Comparison of ENCODE assay signal across 27 mouse cellular contexts in the genomic region with DNA sequence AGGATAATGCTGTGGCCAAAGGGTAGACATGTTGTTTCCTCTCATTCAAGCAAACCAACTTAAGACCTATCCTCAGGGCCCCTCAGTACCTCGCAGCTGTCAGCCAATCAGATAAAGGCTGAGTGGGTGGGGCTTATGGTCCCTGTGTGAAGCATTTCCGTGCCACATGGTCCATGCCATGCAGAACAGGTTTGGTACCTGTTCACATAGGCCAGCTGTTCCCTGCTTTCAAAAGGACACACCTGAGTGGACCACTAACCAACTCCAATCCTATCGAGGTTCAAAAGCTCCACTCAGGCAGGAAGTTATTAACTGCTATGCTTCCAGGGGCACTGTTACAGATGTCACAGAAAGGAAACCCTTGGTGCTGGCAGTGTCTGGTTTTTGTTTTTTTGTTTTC. TPM values are rescaled to one million over a fixed set of nuclear protein-coding genes. Genes with fewer than 3 reads are reported as not detected.
DNase-seq lines count a peak whose midpoint lies in the region; ATAC-seq and TF ChIP-seq lines count a peak whose summit lies in the region.
"Had no signal": no experiment of that assay in that cellular context is flagged by ENCODE, and none has a peak within 500 bp of the region (broad histone marks: within the 10 kb centered on the region; RNA-seq: fewer than 3 reads in every experiment).

No protein-coding gene starts in this region.

- TF ChIP-seq EP300 in lung, postnatal 0 days (IDR thresholded peaks at IDR 0.05), result no peak

- H3K27ac ChIP-seq in heart, embryonic 10.5 days, result no peak overlapping the region
- H3K27ac ChIP-seq in lung, postnatal 0 days (ENCODE audit: low read length), result no peak overlapping the region
- H3K27ac ChIP-seq in small intestine, adult 2 months (ENCODE audit: insufficient read depth, low read depth, low read length), result peak overlapping the region; percentile 59
- H3K27ac ChIP-seq: embryonic facial prominence, embryonic 10.5 days; embryonic facial prominence, embryonic 15.5 days; forebrain, embryonic 12.5 days; heart, embryonic 13.5 days; limb, embryonic 15.5 days; liver, embryonic 14.5 days had no signal

- intact Hi-C loops in heart, postnatal 25 days (cut with DNase I), result no loop called here

- H3K4me1 ChIP-seq in heart, embryonic 10.5 days, result no peaks in the 10 kb centered on the region
- H3K4me1 ChIP-seq in lung, postnatal 0 days (ENCODE audit: insufficient read depth, low read depth, low read length), result no peaks in the 10 kb centered on the region
- H3K4me1 ChIP-seq in small intestine, adult 2 months (ENCODE audit: control insufficient read depth, insufficient read depth, insufficient read length, low read length), result peaks cover 2% of the 10 kb centered on the region; the same call in 1 of the 2 replicates
- H3K4me1 ChIP-seq: embryonic facial prominence, embryonic 10.5 days; embryonic facial prominence, embryonic 15.5 days; forebrain, embryonic 12.5 days; heart, embryonic 13.5 days; limb, embryonic 15.5 days had no signal

- WGBS in heart, embryonic 10.5 days, result 66% methylated on average over 3 of the region's 3 CpGs
- 45% methylated on average over 3 of the region's 3 CpGs for WGBS in lung, postnatal 0 days
- 23% methylated on average over 3 of the region's 3 CpGs for WGBS in small intestine, adult 2 months

- no peak overlapping the region for H3K9ac ChIP-seq in lung, postnatal 0 days (replicated peaks; ENCODE audit: low read depth)
- H3K9ac ChIP-seq: embryonic facial prominence, embryonic 15.5 days; forebrain, embryonic 12.5 days; heart, embryonic 13.5 days; limb, embryonic 15.5 days; liver, embryonic 14.5 days; lung, embryonic 14.5 days had no signal

- no peaks in the 10 kb centered on the region for H3K27me3 ChIP-seq in heart, embryonic 10.5 days (ENCODE audit: insufficient read depth, poor library complexity, severe bottlenecking)
- H3K27me3 ChIP-seq in lung, postnatal 0 days (replicated peaks; ENCODE audit: insufficient read depth, low read length), result no peaks in the 10 kb centered on the region
- no peaks in the 10 kb centered on the region for H3K27me3 ChIP-seq in small intestine, adult 2 months (ENCODE audit: control insufficient read depth, insufficient read depth, low read length)
- H3K27me3 ChIP-seq: embryonic facial prominence, embryonic 15.5 days; forebrain, embryonic 12.5 days; heart, embryonic 13.5 days; limb, embryonic 15.5 days had no signal

- no peak overlapping the region for H3K4me3 ChIP-seq in heart, embryonic 10.5 days
- no peak overlapping the region for H3K4me3 ChIP-seq in lung, postnatal 0 days (ENCODE audit: low read depth, low read length)
- H3K4me3 ChIP-seq in small intestine, adult 2 months (ENCODE audit: low read depth, low read length), result no peak overlapping the region
- H3K4me3 ChIP-seq: embryonic facial prominence, embryonic 10.5 days; embryonic facial prominence, embryonic 15.5 days; forebrain, embryonic 12.5 days; heart, embryonic 13.5 days; limb, embryonic 15.5 days had no signal

- DNase-seq in heart, embryonic 10.5 days (ENCODE audit: low spot score), result peak; percentile 30
- DNase-seq in heart, postnatal 25 days (ENCODE audit: low spot score), result no peak
- DNase-seq in lung, postnatal 0 days (ENCODE audit: low spot score), result no peak
- no peak for DNase-seq in lung, postnatal 10 days
- DNase-seq in layer of hippocampus, adult 18-20 months (ENCODE audit: low spot score in 2 of 2), result no peak
- no peak for DNase-seq in heart, adult 18-20 months
- DNase-seq: adrenal gland, postnatal 10 days; cerebellum, adult 8-10 months; cerebellum, postnatal 25 days; gastrocnemius, postnatal 14 days; heart, postnatal 14 days; left cerebral cortex, postnatal 4 days; lung, embryonic 14.5 days; right cerebral cortex, postnatal 25 days; thymus, adult 2 months; thymus, postnatal 4 days had no signal

- no peak for TF ChIP-seq CTCF in lung, postnatal 0 days (IDR thresholded peaks at IDR 0.05)
- TF ChIP-seq CTCF in small intestine, adult 2 months (IDR thresholded peaks at IDR 0.05; ENCODE audit: extremely low read depth, insufficient read length, insufficient replicate concordance, low read depth, low read length), result no peak

- H3K9me3 ChIP-seq in heart, embryonic 10.5 days, result no peaks in the 10 kb centered on the region
- H3K9me3 ChIP-seq in lung, postnatal 0 days (ENCODE audit: low read length), result no peaks in the 10 kb centered on the region
- H3K9me3 ChIP-seq: embryonic facial prominence, embryonic 10.5 days; embryonic facial prominence, embryonic 15.5 days; forebrain, embryonic 12.5 days; G1E; heart, embryonic 13.5 days; limb, embryonic 15.5 days had no signal

- H3K4me2 ChIP-seq in lung, postnatal 0 days (replicated peaks; ENCODE audit: low read depth, low read length), result no peak overlapping the region
- H3K4me2 ChIP-seq: embryonic facial prominence, embryonic 15.5 days; forebrain, embryonic 12.5 days; heart, embryonic 13.5 days; limb, embryonic 15.5 days; lung, embryonic 14.5 days; midbrain, embryonic 11.5 days had no signal

- ATAC-seq in lung, postnatal 0 days, result 0 out of 2 replicates have a peak, but pooled peaks have one; percentile 21
- ATAC-seq: hindbrain, embryonic 16.5 days; midbrain, embryonic 16.5 days had no signal

- no peaks in the 10 kb centered on the region for H3K36me3 ChIP-seq in heart, embryonic 10.5 days
- no peaks in the 10 kb centered on the region for H3K36me3 ChIP-seq in lung, postnatal 0 days (ENCODE audit: insufficient read depth, low read length)
- no peaks in the 10 kb centered on the region for H3K36me3 ChIP-seq in small intestine, adult 2 months (ENCODE audit: control insufficient read depth, insufficient read depth, low read length)
- H3K36me3 ChIP-seq: embryonic facial prominence, embryonic 10.5 days; embryonic facial prominence, embryonic 15.5 days; forebrain, embryonic 12.5 days; G1E; heart, embryonic 13.5 days; limb, embryonic 15.5 days had no signal

- TF ChIP-seq POLR2A in small intestine, adult 2 months (IDR thresholded peaks at IDR 0.05; ENCODE audit: low read depth, low read length), result no peak

RNA-seq across cellular contexts. Expression of gene Txndc5, which starts 25.6 kb away (rescaled TPM):
- polyA plus RNA-seq in heart, embryonic 10.5 days (2016; fragmentation: Nextera tagmentation; extraction: Ambion mirVana), result 242 and 256 TPM in 2 replicates
- 10 to 100 TPM; 32.3 to 37.4 TPM for total RNA-seq in heart, postnatal 25 days (2021)
- polyA plus RNA-seq in lung, postnatal 0 days (2015; fragmentation: Nextera tagmentation; extraction: Ambion mirVana), result 145 and 151 TPM in 2 replicates
- polyA plus RNA-seq in small intestine, adult 2 months (2012; rRNA removed), result 132 and 222 TPM in 2 replicates
- total RNA-seq in layer of hippocampus, adult 18-20 months (2021), result 10 to 100 TPM; 47.4 to 51.0 TPM
- 10 to 100 TPM; 34.0 to 35.4 TPM for total RNA-seq in heart, adult 18-20 months (2021)
